Mouse (Mus musculus) lung, postnatal 0 days (tissue): ENCODE results near the gene Tmem229a. TPM values are rescaled to one million over a fixed set of nuclear protein-coding genes. Genes with fewer than 3 reads are reported as not detected.
A peak's percentile ranks its signal among the peaks of the same experiment; 100 is the strongest.

ENCODE experiments used
- ATAC-seq: fragments of 200-750 bp; cut with Nextera tagmentation; 2 replicates; pipeline ENCODE4 v1.8.0; 2017; ENCODE audit warnings: moderate library complexity
- DNase-seq: peaks from one replicate; pipeline ENCODE4 v3.0.0-alpha.2; 2016; ENCODE audit warnings: low spot score
- H3K27ac ChIP-seq: fragments of 300-500 bp; sonication (generic); 2 replicates; pipeline ENCODE4 v1.5.1; 2014; ENCODE audit warnings: antibody characterized with exemption, mild to moderate bottlenecking, low read length, mixed read lengths
- H3K27me3 ChIP-seq: fragments of 300-500 bp; sonication (generic); replicated peaks from 2 replicates; pipeline ENCODE4 v1.6.1; 2014; ENCODE audit warnings: low read length, mixed read lengths; ENCODE audit not compliant: insufficient read depth
- H3K36me3 ChIP-seq: fragments of 300-500 bp; sonication (generic); 2 replicates; pipeline ENCODE4 v1.6.1; 2014; ENCODE audit warnings: low read length, mixed read lengths; ENCODE audit not compliant: insufficient read depth
- H3K4me1 ChIP-seq: fragments of 300-500 bp; sonication (generic); 2 replicates; pipeline ENCODE4 v1.6.1; 2014; ENCODE audit warnings: antibody characterized with exemption, low read depth, low read length, mixed read lengths; ENCODE audit not compliant: insufficient read depth
- H3K4me2 ChIP-seq: fragments of 300-500 bp; sonication (generic); replicated peaks from 2 replicates; pipeline ENCODE4 v1.6.1; 2014; ENCODE audit warnings: low read depth, mild to moderate bottlenecking, low read length, moderate library complexity, mixed read lengths
- H3K4me3 ChIP-seq: fragments of 300-500 bp; sonication (generic); 2 replicates; pipeline ENCODE4 v1.5.1; 2014; ENCODE audit warnings: low read depth, low read length
- H3K9ac ChIP-seq: fragments of 300-500 bp; sonication (generic); replicated peaks from 2 replicates; pipeline ENCODE4 v1.6.1; 2014; ENCODE audit warnings: low read depth, mild to moderate bottlenecking
- H3K9me3 ChIP-seq: fragments of 300-500 bp; sonication (generic); 2 replicates; pipeline ENCODE4 v1.6.1; 2016; ENCODE audit warnings: low read length, mixed read lengths
- CTCF ChIP-seq: IDR thresholded peaks from 2 replicates; pipeline ENCODE4 v1.5.1; 2016; ENCODE audit warnings: antibody characterized with exemption, mild to moderate bottlenecking
- EP300 ChIP-seq: IDR thresholded peaks from 2 replicates; pipeline ENCODE4 v1.6.1; 2016; ENCODE audit warnings: antibody characterized with exemption, mild to moderate bottlenecking, control low read depth
- WGBS: fragments of 180-500 bp; shearing (Covaris S2); extraction: QIAGEN DNeasy Blood & Tissue Kit; methylation state at CpG from one replicate; pipeline ENCODE4 v1.1.7; 2014; 5-methylcytosine and 5-hydroxymethylcytosine counted together
- polyA plus RNA-seq: library from polyadenylated mRNA; unstranded; fragments of >200 nt; fragmentation: Nextera tagmentation; extraction: Ambion mirVana; gene quantifications from 2 replicates; pipeline ENCODE4 v1.2.1, GENCODE M21; 2015

Gene Tmem229a
- 0.04 and 0.05 TPM in 2 replicates for polyA plus RNA-seq

GRCm38 (mm10) chr6:24955946-24956585, at the start of gene Tmem229a:
Gene Tmem229a, minus strand, starts transcription at chr6:24956297.
- Histone ChIP-seq H3K27ac (no peak within 1 kb of the TSS), H3K4me3 (peak within 1 kb of the TSS; percentile 42), H3K9ac (0 out of 2 replicates have a peak within 1 kb of the TSS, but pooled peaks have one; percentile 1), H3K4me1 (no peaks in the 10 kb centered on the region), H3K27me3 (peaks cover 17% of the 10 kb centered on the region), H3K9me3 (no peaks in the 10 kb centered on the region), H3K36me3 (no peaks in the 10 kb centered on the region), H3K4me2 (peak within 1 kb of the TSS; percentile 84)
- DNase-seq = peak; percentile 7
- TF ChIP-seq EP300 (no peak), CTCF (no peak)
- peak; percentile 40 for ATAC-seq
- WGBS = under 1% methylated on average over 33 of the region's 46 CpGs

- ATAC-seq (no peak), DNase-seq (no peak)
- TF ChIP-seq CTCF = no peak
- no peak for TF ChIP-seq EP300
- Histone ChIP-seq H3K36me3 (no peaks in the 10 kb centered on the region), H3K4me1 (no peaks in the 10 kb centered on the region), H3K4me2 (no peak overlapping the region), H3K27me3 (no peaks in the 10 kb centered on the region), H3K27ac (no peak overlapping the region), H3K9me3 (no peaks in the 10 kb centered on the region), H3K4me3 (no peak overlapping the region), H3K9ac (no peak overlapping the region)
- 51% methylated on average over 2 of the region's 2 CpGs for WGBS
Observed at GRCm38 (mm10) chr6:24993754-24994153, 37.7 kb upstream of the Tmem229a start.

DNA sequence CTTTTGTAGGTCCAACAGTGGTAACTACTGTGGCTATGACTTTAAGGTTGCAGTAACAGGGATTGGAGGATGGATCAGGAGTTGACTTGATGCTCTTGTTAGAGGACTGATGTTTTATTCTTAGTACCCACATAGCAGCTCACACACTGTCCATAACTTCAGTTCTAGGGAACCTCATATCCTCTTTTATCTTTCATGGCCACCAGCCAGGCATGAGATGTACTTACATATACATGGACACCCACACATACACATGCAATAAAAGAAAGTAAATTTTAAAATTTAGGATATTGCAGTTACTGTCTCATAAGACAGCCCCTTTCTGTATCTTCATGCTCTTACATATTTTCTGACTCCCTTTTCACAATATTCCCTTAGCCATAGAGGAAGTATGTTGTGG, 33.7 kb upstream of the Tmem229a start:
- TF ChIP-seq CTCF (no peak), EP300 (no peak)
- H3K9ac ChIP-seq = no peak overlapping the region

GRCm38 (mm10) chr6:24976176-24976575, 20.1 kb upstream of the Tmem229a start:
- H3K9ac ChIP-seq = no peak overlapping the region
- H3K27me3 ChIP-seq = no peaks in the 10 kb centered on the region
- H3K36me3 ChIP-seq = no peaks in the 10 kb centered on the region
- no peak for DNase-seq
- H3K4me2 ChIP-seq = no peak overlapping the region
- H3K4me3 ChIP-seq = no peak overlapping the region
- no peak overlapping the region for H3K27ac ChIP-seq
- no peak for ATAC-seq
- no peaks in the 10 kb centered on the region for H3K4me1 ChIP-seq
- WGBS = 69% methylated on average over 2 of the region's 2 CpGs
- no peak for TF ChIP-seq CTCF
- TF ChIP-seq EP300 = no peak
- no peaks in the 10 kb centered on the region for H3K9me3 ChIP-seq

More for the DNA sequence above, 33.7 kb upstream of the Tmem229a start:
- DNase-seq = no peak
- no peak overlapping the region for H3K4me3 ChIP-seq
- no peak for ATAC-seq
- H3K27ac ChIP-seq = no peak overlapping the region
- no peaks in the 10 kb centered on the region for H3K4me1 ChIP-seq
- no peak overlapping the region for H3K4me2 ChIP-seq
- H3K36me3 ChIP-seq = no peaks in the 10 kb centered on the region
- no peaks in the 10 kb centered on the region for H3K9me3 ChIP-seq
- no peaks in the 10 kb centered on the region for H3K27me3 ChIP-seq

DNA sequence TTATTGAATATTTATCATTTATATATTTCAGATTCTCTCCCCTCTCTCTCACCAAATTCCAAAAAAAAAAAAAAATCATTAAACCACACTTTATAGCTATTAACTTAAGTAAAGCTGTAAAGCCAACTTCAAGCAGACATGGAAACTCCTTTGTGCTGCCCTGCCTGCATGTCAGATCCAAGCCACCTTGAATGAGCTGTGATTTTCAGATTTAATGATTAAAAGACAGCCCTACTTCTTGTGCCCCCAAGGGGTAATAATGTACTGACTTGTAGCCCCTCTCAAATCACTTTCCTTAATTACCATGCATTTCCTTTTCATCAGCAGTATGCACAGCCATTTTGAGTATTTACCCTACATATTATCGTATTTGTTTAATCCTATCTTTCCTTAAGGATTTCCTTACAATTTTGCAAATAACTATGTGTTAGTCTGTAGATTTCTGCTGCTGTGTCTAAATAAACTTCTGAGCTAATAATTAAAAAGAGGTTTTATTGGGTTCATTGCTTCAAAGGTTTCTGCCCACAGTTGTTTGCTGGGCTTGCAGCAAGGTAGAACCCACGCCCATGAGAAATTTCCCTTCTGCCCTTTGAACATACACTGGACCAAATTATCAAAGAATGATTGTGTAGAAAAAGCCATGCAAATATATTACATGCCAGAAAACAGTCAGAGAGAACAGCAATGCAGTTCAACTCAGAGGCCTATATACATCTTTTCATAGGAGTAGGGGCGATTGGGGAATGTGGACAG, 12.6 kb upstream of the Tmem229a start:
- no peak for TF ChIP-seq EP300
- no peak for TF ChIP-seq CTCF
- Histone ChIP-seq H3K9me3 (no peaks in the 10 kb centered on the region), H3K36me3 (no peaks in the 10 kb centered on the region), H3K4me1 (no peaks in the 10 kb centered on the region), H3K27me3 (no peaks in the 10 kb centered on the region), H3K9ac (no peak overlapping the region), H3K4me2 (no peak overlapping the region), H3K4me3 (no peak overlapping the region), H3K27ac (no peak overlapping the region)
- ATAC-seq (no peak), DNase-seq (no peak)
- WGBS = 74% methylated on average over 3 of the region's 3 CpGs

- H3K27me3 ChIP-seq = no peaks in the 10 kb centered on the region
- TF ChIP-seq EP300 (no peak), CTCF (no peak)
- DNase-seq (no peak), ATAC-seq (no peak)
- no peaks in the 10 kb centered on the region for H3K36me3 ChIP-seq
- WGBS = 83% methylated on average over 7 of the region's 7 CpGs
- no peaks in the 10 kb centered on the region for H3K4me1 ChIP-seq
- H3K4me3 ChIP-seq = no peak overlapping the region
- no peaks in the 10 kb centered on the region for H3K9me3 ChIP-seq
- no peak overlapping the region for H3K9ac ChIP-seq
- H3K27ac ChIP-seq = no peak overlapping the region
- H3K4me2 ChIP-seq = no peak overlapping the region
Observed at GRCm38 (mm10) chr6:24967726-24968125, 11.6 kb upstream of the Tmem229a start.
